Mouse (Mus musculus) heart, postnatal 25 days (tissue): Measurements from ENCODE around the gene Slc3a2. TPM values are rescaled to one million over a fixed set of nuclear protein-coding genes. Genes with fewer than 3 reads are reported as not detected.
A peak's percentile ranks its signal among the peaks of the same experiment; 100 is the strongest.

Experiments used
- DNase-seq: peaks from one replicate; pipeline ENCODE4 v3.0.0; 2022; ENCODE audit warnings: low spot score
- intact Hi-C: fragments of 180-260 bp; cut with DNase I; formaldehyde crosslinking; loops from one replicate; pipeline ENCODE4 v1.15.1; 2025
- total RNA-seq, 2 experiments: library from RNA; stranded (reverse); gene quantifications; 2 replicates each; pipeline ENCODE4 v1.2.3; 2021

The Slc3a2 gene
- total RNA-seq, 2 experiments from 2014 or later = 36.1 to 38.0 TPM

DNA sequence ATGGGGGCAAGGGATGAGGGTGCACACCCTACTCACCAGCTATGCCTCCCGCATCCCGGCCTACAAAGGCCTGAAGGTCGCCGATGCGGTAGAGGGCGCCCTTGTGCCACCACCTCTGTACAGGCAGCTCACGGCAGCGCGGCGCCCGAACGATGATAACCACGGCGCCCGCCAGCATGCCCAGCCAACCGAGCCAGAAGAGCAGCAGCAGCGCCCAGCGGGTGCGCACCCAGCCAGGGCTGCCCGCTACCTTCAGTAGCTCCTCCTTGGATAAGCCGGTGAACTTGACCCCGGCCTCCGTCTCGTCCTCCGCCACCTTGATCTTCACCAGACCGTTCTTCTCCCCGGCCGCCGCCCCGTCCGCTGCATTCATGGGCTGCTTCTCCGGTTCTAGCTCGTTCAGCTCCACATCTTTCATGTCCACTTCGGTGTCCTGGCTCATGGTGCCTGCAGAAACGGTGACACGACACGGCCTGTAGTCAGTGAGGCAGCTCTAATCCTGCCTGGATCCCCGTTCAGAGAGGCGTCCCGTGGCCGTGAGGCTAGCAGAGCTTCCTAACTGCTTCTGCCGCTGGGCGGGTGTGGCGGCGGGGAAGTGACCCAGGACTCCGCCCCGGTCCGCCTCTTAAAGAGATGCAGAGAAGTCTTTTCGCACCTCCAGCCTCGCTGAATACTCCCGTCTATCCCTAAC lies 9.7 kb downstream of the Slc3a2 start:
- DNase-seq = peak; percentile 85
- intact Hi-C loops = loop anchor here (10.0 kb wide), 1 partner anchor 401 kb away; no protein-coding TSS in a partner anchor

DNA sequence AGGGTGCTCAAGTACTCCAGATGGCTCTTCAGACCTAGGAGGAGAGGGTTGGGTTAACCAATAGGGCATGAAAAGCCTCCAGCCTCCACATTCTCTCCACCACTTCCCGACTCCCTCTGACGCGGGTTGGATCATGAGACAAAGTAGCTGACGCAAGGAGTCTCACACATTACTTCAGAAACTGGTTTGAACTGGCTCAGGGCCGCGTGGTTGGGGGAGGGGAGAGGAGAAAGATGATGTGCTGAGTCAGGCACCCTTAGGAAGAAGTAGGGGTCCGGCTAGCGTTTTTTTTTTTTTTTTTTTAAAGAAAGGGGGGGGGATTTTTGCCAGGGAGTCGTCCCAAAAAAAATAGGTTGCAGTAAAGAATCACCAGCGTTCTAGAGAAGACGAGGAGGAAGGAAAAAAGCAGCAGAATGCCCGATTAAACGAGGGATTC lies 10.3 kb downstream of the Slc3a2 start:
- intact Hi-C loops = loop anchor here (10.0 kb wide), 1 partner anchor 402 kb away; no protein-coding TSS in a partner anchor
- peak; percentile 57 for DNase-seq

DNA sequence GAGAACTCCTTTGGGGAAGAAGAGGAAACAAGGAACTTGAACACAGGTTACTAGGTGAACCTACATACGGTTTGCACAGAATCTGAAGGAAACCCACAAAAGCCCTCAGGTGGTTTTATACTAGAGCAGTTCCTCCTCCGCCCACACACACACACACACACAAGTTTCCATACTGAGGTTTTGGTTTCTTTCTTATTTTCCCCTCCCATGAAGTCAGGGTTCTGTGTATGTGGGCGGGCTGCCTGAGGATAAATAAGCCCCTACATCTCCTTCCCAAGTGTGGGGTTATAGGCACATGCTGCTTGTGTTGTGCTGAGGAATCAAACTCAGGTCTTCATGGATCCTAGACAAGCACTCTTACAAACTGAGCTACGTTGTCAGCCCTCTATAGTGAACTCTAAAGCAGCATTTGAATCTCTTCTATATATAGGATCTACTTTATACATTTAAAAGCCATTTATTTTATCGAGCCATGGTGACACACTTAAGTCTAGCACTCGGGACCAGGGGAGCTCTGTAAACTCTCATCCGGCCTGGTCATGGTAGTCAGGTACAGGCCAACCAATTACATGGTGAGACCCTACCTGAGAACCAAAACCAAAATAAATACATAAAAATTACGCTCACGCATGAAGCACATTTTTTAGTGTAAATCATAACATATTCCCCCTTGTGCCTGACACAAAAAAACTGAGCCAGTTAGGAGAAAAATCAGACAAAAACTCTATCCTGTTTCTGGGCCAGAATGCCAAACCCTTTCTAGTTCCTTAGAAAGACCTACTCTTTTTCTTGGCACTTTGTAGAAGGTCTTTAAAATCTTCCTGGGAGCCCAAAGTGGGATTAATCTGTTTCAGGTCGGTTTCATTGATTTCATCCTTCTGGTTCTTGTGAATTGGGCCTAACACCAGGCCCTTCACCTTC lies 11.0 kb downstream of the Slc3a2 start:
- DNase-seq = no peak
- intact Hi-C loops = loop anchor here (10.0 kb wide), 1 partner anchor 403 kb away; no protein-coding TSS in a partner anchor

DNA sequence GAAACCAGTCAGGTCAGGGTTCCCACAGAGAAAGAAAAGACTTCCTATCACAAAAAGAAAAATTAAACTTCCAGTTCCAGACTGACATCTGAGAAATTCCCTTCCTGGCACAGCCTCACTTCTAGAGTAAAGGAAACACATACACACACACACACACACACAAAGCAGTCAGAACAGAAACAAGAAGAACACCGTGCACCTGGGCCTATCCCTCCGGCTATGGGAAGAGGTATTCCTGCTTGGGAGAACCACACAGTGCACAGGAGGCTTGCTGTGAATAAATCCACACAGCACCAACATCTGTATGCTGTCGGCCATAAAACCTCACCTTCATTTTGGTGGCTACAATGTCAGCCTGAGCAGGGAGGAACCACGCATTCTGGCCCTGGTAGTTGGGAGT lies 11.7 kb downstream of the Slc3a2 start:
- intact Hi-C loops = loop anchor here (10.0 kb wide), 1 partner anchor 403 kb away; no protein-coding TSS in a partner anchor
- no peak for DNase-seq

DNA sequence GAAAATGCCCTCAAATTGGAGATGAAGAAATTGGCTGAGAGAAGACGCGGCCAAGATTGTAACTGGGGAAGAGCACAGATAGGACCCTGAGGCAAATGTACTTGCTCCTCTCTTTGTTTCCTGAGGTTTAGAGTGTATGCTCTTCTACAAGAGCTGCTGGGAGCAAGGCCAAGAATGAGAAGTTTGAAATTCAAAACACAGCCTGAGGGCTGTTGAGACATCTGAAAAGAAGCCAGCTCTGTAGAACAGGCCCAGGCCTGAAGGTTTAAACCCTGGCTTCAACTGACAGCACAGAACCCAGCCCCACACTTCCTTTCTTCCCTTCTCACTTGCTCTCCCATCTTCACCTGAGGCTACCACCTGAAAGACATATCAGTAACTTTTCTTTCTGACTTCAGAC lies 13.1 kb downstream of the Slc3a2 start:
- intact Hi-C loops = loop anchor here (10.0 kb wide), 1 partner anchor 405 kb away; no protein-coding TSS in a partner anchor
- DNase-seq = no peak

DNA sequence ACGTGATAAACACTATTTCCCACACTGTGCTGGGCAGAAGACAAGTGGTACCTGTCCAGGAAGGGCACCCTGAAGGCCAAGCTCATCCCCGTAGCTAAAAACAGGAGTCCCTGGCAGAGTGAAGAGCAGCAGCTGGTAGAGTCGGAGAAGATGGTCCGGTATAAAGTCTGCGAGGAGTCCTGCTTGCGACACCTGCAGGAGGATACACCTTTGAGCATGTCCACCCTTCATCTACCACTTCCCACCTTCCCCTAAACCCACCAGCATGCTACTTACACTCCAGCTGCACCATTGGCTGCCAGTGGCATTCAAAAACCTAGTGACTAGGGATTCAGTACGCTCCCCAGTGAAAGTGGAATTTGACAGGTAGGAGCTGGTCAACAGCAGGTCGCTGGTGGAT lies 14.2 kb downstream of the Slc3a2 start:
- no peak for DNase-seq
- intact Hi-C loops = no loop called here

DNA sequence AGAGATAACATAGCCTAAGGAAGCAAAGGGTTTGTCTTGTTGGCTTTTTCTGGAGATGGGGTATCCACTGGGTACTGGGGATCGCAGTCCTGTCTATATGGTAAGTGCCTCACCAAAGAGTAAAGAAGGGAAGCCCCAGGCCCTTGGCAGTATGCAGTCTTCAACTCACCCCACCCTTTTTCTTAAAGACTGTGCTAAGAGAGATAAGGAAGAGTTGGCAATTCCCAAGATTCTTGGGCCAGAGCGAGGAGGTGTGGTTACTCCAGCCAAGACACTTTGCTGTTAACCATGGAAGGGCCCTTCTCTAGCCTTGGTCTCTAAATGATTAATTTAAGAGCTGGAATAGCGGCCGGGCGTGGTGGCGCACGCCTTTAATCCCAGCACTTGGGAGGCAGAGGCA lies 16.2 kb downstream of the Slc3a2 start:
- DNase-seq = no peak
- intact Hi-C loops = no loop called here

DNA sequence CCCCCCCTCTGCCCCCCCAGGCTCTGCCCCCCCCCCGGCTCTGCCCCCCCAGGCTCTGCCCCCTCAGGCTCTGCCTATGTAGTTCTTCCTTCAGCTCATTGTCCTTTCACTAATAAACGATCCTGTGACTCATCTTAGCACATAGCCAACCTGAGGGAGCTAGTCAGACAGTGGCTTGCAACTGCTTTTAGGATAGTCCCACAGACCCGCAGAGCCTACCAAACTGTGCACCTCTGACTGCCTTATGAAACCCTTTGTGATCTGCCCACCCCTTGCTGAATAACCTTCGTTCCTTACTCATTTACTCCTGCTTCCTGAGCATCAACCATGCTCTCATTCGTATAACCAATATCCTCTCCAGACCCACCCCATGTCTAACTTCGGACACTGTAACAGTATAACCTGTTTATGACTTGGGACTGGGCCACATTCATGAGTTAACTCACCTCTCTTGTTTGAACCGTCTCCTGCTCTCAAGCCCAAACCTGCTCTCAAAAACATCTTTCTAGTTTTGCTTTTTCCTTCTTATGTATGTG lies 17.0 kb downstream of the Slc3a2 start:
- no peak for DNase-seq
- intact Hi-C loops = no loop called here

DNA sequence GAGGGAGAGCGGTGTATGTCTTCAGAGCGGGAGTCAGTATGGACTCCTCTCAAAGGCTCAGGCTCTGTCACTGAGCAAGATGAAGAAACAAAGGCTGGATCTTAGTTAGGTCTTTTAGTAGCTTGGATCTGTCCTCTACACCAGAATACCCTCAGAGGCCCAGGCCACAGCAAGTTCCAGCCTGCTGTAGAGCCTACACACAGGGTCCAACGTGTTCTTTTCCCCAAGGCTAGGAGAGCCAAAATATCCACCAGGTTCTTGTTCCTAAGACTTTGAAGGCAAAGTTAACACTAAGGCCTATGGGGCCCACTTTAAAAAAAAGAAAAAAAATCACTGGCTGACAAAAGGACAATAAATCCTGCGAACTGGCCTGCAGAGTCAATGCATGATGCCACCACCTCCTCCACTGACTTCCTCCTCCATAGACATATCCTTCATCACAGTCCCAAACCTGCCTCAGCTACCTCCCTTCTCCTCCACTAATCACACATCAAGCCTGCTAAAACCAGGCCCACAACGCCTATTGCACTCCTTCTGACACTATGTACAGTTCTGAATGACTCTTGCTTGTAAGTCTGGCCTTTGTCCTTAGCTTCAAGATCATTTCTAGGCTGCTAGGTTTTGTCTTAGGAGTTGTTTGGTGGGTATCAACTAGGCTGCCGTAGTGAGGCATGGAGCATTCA lies 18.0 kb downstream of the Slc3a2 start:
- intact Hi-C loops = no loop called here
- no peak for DNase-seq

DNA sequence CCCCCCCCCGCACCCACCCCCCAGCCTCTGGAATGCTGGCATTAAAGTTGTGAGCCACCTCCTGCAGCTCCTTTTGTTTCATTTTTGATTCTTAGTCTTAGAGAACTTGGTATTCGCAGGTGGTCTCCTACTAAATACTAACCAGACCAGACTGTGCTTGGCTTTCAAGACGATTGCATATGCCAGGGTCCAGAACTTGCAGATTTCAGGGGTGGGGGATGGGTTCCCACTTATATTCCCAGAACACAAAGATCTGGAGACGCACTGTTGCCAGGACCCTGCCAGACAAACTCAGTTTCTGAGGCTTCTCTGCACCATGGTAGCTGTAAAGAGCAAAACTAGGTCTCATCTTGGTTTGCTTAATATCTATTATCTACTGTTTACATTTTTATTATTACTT lies 19.6 kb downstream of the Slc3a2 start:
- DNase-seq = no peak
- intact Hi-C loops = no loop called here

DNA sequence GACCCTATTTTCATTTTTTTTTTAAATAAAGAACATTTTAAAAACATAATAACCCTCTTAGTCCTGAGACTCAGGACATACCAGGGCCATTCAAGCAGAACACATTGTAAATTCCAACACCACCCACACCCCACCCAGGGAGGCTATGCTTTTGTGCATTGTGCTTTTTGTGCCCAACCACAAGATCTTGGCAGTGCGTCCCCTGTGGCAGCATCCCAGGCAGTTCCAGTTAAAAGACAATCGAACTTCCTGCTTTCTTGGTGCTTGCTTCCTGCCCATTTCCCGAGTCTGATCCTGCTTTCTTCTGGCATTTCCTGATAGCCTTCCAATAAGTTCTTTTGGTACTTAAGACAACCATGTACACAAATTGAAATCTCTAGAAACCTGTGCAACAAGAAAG lies 20.7 kb downstream of the Slc3a2 start:
- intact Hi-C loops = no loop called here
- peak; percentile 39 for DNase-seq

DNA sequence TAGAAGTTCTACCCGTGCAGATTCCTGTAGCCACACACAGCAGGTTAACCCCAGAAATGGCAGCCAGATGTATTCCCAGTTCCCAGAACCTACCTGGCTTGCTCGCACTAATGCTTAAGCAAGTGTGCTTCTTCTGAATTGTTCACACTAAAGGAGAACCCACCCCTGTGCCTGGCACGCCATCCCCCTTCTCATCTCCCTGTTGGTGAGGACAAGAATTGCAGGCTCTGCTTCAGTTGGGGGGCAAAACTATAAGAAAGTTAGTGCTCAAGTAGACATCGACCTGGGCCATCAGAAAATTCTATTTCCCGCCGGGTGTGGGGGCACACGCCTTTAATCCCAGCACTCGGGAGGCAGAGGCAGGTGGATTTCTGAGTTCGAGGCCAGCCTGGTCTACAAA lies 23.5 kb downstream of the Slc3a2 start:
- intact Hi-C loops = no loop called here
- DNase-seq = no peak

DNA sequence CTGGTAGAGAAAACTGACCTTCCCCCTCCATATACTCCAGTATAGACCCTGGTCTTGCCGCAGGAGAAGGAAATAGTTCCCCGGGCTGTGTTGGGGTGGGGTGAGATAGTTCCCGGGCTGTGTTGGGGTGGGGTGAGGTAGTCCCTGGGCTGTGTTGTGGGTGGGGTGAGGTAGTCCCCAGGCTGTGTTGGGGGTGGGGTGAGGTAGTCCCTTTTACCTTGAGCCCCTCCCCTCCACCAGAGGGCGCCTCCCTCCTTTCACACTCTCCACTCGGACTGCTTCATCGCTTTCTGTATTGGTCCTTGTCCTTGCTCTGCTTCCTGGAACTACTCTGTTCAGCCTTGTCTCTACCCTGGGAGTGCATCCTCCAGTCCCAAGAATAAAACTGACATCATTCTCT lies 27.8 kb downstream of the Slc3a2 start:
- DNase-seq = no peak
- intact Hi-C loops = no loop called here

DNA sequence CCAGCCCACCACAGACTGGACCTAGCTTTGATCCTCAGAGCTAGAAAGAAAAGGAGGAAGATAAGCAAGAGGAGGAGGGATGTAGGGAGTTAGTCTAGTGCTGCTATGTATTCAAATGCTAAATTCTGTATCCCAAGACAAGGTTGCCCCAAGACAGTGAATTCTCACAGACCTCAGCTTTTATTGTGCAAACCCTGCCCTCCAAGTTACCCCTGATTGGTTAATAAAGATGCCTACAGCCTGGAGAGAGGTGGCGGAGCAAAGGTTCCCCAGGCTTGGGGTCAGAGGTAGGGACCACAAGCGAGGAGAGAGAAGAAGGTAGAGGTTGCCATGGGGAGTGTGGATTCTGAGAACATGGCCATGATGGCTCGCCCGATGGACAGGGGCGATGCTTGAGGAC lies 30.4 kb downstream of the Slc3a2 start:
- intact Hi-C loops = no loop called here

DNA sequence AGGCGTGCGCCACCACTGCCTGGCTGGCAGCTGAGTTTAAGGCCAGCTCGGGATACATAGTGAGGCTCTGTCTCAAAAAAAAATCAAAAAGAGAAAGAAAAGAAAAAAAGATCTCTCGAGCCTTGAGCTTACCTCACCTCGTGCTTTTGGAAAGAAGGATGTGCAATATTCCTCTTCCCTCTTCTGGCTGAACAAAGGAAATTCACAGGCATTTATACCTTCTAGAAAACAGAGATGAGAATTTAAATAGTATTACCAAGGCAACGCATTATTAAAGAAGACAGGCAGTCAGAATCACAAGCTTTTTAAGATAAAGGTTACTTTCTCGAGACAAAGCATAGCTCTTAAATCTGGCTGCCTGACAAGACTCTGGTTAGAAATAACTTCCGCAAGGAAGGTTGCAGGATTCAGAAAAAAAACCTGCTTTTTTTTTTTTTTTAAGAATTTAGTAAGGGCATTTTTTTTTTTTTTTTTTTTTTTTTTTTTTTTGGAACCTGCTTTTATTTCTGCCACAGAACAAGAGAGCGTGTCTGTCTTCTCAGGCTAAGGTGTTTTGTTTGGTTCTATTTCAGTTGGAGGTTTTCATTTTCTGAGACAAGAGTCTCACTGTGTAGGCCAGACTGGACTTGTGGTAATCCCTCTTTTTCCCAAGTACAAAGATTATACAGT lies 31.2 kb downstream of the Slc3a2 start:
- DNase-seq = no peak
- intact Hi-C loops = no loop called here

More for the DNA sequence above, 30.4 kb downstream of the Slc3a2 start:
- DNase-seq = no peak

DNA sequence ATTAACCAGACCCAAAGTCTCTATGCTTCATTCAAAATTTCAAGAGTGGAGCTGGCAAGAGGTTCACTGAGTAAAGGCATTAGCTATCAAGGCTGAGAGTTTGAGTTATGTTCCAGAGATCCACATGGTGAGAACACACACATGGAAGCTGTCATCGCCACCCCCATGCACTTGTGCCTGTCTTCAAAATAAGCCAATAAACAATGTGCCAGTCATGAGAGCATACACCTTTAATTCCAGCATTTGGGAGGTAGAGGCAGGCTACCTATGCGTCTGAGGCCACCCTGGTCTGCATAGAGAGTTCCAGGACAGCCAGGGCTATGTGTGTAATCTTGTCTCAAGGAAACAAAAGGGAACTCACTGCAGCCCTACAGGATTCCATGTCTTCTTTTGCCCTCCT lies 39.5 kb downstream of the Slc3a2 start:
- intact Hi-C loops = loop anchor here (1.0 to 2.0 kb wide), 2 partner anchors 21 to 105 kb away; partner anchors contain the start of gene Chrm1
- DNase-seq = no peak

DNA sequence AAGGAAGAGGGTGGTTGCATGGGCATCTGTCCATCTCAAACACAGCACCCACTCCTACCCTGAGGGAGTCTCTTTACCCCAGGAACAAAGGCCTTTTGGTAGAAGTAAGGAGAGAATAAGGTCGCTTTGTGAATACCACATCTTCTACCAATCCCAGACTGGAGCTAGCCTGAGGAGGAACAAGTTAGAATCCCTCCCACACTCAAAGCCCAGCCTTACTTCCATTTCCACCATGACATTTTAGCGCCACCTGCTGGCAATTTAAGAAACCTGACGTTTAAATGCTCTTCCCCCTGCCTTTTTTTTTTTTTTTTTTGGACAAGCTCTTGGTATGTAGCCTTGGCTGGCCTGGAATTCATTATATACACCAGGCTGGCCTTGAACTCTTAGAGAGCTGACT lies 40.2 kb downstream of the Slc3a2 start:
- intact Hi-C loops = loop anchor here (1.0 to 2.0 kb wide), 2 partner anchors 20 to 105 kb away; partner anchors contain the start of gene Chrm1
- no peak for DNase-seq

DNA sequence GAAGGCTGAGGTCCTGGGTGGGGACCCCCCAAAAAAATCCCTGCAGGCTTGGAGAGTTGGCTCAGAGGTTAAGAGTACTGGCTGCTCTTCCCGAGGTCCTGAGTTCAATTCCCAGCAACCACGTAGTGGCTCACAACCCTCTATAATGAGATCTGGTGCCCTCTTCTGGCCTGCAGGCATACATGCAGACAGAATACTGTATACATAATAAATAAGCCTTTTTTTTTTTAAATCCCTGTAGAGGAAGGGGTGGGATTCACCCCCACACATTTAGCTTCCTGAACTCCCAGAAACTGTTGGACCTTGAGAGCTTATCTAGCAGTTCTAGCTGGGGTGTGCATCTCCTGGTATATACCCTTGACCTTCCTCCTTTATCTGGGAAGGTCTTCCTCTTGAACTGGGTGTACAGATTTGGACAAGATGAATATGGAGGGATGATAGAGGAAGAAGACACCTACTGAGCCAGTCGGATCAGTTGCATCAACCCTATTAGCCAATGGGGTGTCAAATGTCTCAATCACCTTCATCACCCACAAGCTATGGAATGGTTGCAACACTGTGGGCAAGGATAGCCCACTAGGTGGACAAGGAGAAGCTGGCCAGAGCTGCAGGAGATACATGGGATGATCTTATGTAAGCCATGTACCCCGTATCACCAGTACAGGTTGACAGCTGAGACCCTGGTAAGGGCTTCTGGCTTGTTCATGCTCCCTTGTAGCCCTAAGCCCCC lies 41.4 kb downstream of the Slc3a2 start:
- intact Hi-C loops = loop anchor here (2.0 kb wide), 1 partner anchor 19 kb away; the partner anchor contains the start of gene Chrm1
- DNase-seq = no peak
